Mouse (Mus musculus) kidney, embryonic 16.5 days (tissue): ENCODE measurements at regions not wholly inside any gene's neighbourhood (a gene's known extent, or its start where the extent isn't known, plus 50 kb on each side); places are given as distances from the start of the nearest gene placed in this dataset.

Experiments
- ATAC-seq: fragments of 200-750 bp; cut with Nextera tagmentation; 2 replicates; pipeline ENCODE4 v1.8.0; 2017; ENCODE audit warnings: moderate TSS enrichment; ENCODE audit not compliant: low FRiP score, low TSS enrichment
- H3K27ac ChIP-seq: fragments of 300-500 bp; sonication (generic); 2 replicates; pipeline ENCODE4 v1.5.1; 2014; ENCODE audit warnings: low read length
- H3K27me3 ChIP-seq: fragments of 300-500 bp; sonication (generic); 2 replicates; pipeline ENCODE4 v1.6.1; 2014; ENCODE audit warnings: low read length, control low read depth, mixed read lengths; ENCODE audit not compliant: insufficient read depth
- H3K36me3 ChIP-seq: fragments of 300-500 bp; sonication (generic); 2 replicates; pipeline ENCODE4 v1.6.1; 2014; ENCODE audit warnings: low read length, control low read depth, mixed read lengths; ENCODE audit not compliant: insufficient read depth
- H3K4me1 ChIP-seq: fragments of 300-500 bp; sonication (generic); 2 replicates; pipeline ENCODE4 v1.6.1; 2014; ENCODE audit warnings: low read length, control low read depth, mixed read lengths; ENCODE audit not compliant: insufficient read depth
- H3K4me2 ChIP-seq: fragments of 300-500 bp; sonication (generic); replicated peaks from 2 replicates; pipeline ENCODE4 v1.6.1; 2014; ENCODE audit warnings: low read depth, low read length
- H3K4me3 ChIP-seq: fragments of 300-500 bp; sonication (generic); 2 replicates; pipeline ENCODE4 v1.5.1; 2014; ENCODE audit warnings: mild to moderate bottlenecking, low read length
- H3K9ac ChIP-seq: fragments of 300-500 bp; sonication (generic); replicated peaks from 2 replicates; pipeline ENCODE4 v1.6.1; 2014; ENCODE audit warnings: low read length
- H3K9me3 ChIP-seq: fragments of 300-500 bp; sonication (generic); 2 replicates; pipeline ENCODE4 v1.6.1; 2016; ENCODE audit warnings: low read length, control low read depth
- WGBS: fragments of 180-500 bp; shearing (Covaris S2); extraction: QIAGEN DNeasy Blood & Tissue Kit; methylation state at CpG from one replicate; pipeline ENCODE4 v1.1.7; 2014; 5-methylcytosine and 5-hydroxymethylcytosine counted together

DNA sequence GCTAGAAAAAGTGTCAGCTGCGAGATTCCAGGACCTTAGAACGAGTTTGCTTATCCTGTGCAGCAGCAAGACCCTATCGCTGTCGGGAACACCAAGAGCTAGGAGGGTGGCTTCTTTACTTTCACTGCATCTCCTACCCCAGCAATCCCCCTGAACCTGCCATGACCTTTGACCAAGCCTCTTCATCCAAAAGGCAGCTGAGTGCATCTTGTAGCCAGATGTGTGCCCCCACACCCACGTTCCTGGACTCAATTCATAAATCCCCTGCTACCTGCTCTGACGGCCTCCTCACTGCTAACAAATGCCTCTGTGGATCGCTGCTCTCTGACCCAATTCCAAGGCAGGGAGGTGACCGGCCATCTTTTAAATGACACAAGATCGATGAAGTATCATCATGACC, 107.7 kb upstream of the Rab11fip2 start:
- H3K4me2 ChIP-seq = no peak overlapping the region
- 38% methylated on average over 9 of the region's 9 CpGs for WGBS

DNA sequence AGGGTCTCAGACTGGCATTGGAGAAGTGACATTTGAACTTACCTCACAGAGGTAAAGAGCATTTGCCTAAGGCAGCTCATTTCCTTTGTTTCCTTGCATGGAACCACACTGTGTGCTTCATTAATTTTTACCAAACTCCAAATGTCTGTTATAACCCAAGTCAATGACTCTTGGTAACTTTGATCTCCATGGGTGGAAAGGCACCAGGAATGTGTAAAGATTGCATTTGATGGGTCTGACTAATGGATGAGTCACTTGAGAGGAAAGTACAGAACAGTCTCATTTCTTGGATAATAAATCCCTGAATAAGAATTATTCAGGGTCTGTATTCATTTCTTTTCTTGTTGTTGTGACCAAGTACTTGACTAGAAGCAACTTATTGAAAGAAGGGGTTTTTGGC, 97.3 kb upstream of the Rab11fip2 start:
- H3K36me3 ChIP-seq = no peaks in the 10 kb centered on the region
- H3K9ac ChIP-seq = no peak overlapping the region
- no peaks in the 10 kb centered on the region for H3K27me3 ChIP-seq
- H3K27ac ChIP-seq = no peak overlapping the region; the same call in 1 of the 2 replicates
- peak; percentile 76 for ATAC-seq
- H3K4me3 ChIP-seq = no peak overlapping the region
- H3K4me2 ChIP-seq = no peak overlapping the region
- H3K4me1 ChIP-seq = no peaks in the 10 kb centered on the region
- no peaks in the 10 kb centered on the region for H3K9me3 ChIP-seq

More for the DNA sequence above, 107.7 kb upstream of the Rab11fip2 start:
- Histone ChIP-seq H3K27ac (no peak overlapping the region), H3K9ac (no peak overlapping the region), H3K27me3 (no peaks in the 10 kb centered on the region), H3K4me3 (no peak overlapping the region), H3K4me1 (0 out of 2 replicates have a peak, but pooled peaks cover 3% of the 10 kb centered on the region), H3K36me3 (no peaks in the 10 kb centered on the region), H3K9me3 (no peaks in the 10 kb centered on the region)
- no peak for ATAC-seq

DNA sequence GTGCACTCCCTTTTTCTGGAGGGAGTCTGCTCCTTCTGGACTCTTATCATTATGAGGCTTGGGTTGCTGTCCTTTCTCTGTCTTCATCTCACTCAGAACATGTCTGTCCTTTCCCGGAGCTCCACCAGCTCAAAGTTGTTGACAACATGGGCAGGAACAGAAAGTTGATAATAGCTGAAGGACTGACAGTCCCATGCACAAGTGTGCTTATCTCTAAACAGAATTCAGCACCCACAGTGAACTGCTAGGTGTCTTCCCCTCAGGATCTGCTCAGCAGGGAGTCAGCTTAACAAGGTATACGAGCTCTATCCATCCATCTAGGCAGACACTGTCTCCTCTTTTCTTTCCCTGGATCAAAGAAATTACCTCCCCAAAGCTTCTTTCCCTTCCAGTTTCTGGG, 89.2 kb upstream of the Rab11fip2 start:
- Histone ChIP-seq H3K27ac (no peak overlapping the region), H3K9me3 (no peaks in the 10 kb centered on the region), H3K4me3 (no peak overlapping the region), H3K9ac (no peak overlapping the region), H3K4me2 (no peak overlapping the region), H3K4me1 (peaks cover 17% of the 10 kb centered on the region), H3K36me3 (no peaks in the 10 kb centered on the region), H3K27me3 (no peaks in the 10 kb centered on the region)
- 90% methylated on average over 2 of the region's 2 CpGs for WGBS
- no peak for ATAC-seq

DNA sequence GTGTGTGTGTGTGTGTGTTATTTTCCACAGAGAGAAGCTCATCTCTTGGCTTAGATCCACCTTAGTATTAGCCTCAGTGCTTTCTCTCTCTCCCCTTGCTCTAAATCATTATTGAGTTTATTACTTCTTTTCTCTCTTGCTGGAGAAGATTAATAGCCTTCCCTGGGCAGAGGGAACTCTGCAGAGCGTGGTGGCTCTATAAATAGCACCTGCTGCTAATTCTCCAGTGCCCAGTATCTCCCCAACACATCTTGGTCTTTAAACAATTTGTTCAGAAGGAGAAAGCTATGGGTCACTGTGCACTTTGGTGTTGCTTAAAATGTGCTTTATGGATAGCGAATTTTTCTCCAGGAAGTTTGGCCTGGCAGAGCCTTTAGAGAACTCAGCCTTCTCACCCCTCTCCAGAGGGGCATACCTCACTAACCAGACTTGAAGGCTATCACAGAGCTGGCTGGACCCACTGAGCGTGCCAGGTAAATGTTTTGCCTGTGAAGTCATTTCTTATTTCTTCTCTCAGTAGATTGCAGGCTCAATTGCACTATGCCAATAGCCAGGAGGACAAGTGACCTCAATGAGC, 86.8 kb upstream of the Rab11fip2 start:
- no peak overlapping the region for H3K4me3 ChIP-seq
- peaks cover 17% of the 10 kb centered on the region for H3K4me1 ChIP-seq
- H3K4me2 ChIP-seq = no peak overlapping the region
- H3K27ac ChIP-seq = peak overlapping the region; percentile 82
- no peaks in the 10 kb centered on the region for H3K27me3 ChIP-seq
- peak; percentile 92 for ATAC-seq
- H3K9me3 ChIP-seq = no peaks in the 10 kb centered on the region
- no peak overlapping the region for H3K9ac ChIP-seq
- WGBS = 16% methylated on average over 3 of the region's 3 CpGs
- no peaks in the 10 kb centered on the region for H3K36me3 ChIP-seq

DNA sequence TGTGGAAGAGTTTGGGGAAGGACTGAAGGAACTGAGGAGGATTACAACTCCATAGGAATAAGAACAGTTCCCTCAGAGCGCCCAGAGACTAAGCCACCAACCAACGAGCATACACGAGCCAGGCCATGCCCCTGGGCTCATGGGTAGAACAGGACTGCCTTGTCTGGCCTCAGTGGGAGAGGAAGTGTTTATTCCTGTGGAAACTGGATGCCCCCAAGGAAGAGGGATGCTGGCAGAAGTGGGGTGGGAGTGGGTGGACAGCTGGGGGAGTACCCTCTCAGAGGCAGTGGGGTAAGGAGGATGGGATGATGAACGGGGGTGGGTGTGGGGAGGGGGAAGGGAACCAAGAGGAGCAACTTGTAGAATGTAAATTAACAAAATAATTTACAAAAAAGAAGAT, 86.3 kb upstream of the Rab11fip2 start:
- Histone ChIP-seq H3K4me1 (peaks cover 17% of the 10 kb centered on the region), H3K9me3 (no peaks in the 10 kb centered on the region), H3K36me3 (no peaks in the 10 kb centered on the region), H3K27me3 (no peaks in the 10 kb centered on the region), H3K9ac (no peak overlapping the region), H3K4me2 (no peak overlapping the region), H3K4me3 (no peak overlapping the region), H3K27ac (peak overlapping the region; percentile 57; the same call in 1 of the 2 replicates)
- 37% methylated on average over 4 of the region's 4 CpGs for WGBS
- ATAC-seq = peak; percentile 73

DNA sequence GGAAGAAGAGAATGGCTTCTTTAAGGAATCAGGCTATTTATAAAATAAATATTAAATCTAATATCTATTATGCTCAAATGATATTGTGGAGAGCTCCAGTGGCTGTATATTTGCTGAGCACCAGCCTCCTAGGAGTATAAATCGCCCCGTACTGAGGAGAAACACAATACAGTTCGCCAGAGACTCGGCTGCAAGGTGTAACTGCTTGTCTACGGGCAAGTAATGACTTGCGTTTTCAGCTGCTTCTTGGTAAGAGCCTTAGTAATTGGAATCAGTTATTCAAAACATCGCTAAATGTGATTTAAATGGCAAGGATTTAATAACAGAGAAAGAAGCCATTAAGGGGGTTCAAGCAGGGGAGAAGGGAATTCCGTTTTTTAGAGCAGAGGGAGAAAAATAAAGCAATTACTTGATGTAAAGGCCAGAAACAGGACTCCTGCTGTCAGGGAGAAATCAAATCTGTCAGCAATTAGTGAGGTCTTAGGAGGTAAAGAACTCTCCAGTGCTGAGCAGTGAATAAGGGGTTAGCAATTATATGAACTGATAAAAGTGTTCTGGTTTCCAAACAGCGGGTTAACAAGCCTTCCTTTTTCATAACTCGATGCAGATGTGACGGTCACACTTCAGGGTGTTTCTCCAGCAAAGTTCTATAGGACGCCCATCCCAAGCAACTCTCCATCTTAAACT, 72.3 kb upstream of the Rab11fip2 start:
- Histone ChIP-seq H3K4me3 (no peak overlapping the region), H3K9me3 (no peaks in the 10 kb centered on the region), H3K9ac (no peak overlapping the region), H3K27me3 (no peaks in the 10 kb centered on the region), H3K4me1 (0 out of 2 replicates have a peak, but pooled peaks cover 4% of the 10 kb centered on the region), H3K36me3 (no peaks in the 10 kb centered on the region), H3K4me2 (no peak overlapping the region), H3K27ac (no peak overlapping the region)
- no peak for ATAC-seq
- WGBS = 37% methylated on average over 12 of the region's 12 CpGs

DNA sequence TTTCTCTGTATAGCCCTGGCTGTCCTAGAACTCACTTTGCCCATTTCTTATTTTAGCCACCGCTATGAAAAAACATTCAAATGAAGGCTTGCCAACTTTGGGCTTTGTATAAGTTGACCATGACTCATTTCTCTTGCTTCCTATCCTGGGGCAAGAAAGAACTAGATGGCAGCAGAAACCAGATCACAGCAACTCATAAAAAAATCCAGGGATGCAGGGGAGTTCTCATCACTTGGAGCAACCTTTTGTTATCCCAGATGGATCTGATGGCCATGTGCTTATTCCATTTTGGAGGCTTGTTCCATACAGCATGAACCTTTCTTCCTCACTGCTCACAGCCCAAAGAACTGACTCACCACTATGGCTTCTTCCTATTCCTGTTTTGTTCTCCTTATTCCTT, 52.1 kb upstream of the Rab11fip2 start:
- H3K4me2 ChIP-seq = no peak overlapping the region
- H3K27ac ChIP-seq = no peak overlapping the region
- H3K9me3 ChIP-seq = peaks cover 3% of the 10 kb centered on the region; the same call in 1 of the 2 replicates
- H3K9ac ChIP-seq = no peak overlapping the region
- no peak for ATAC-seq
- H3K4me3 ChIP-seq = no peak overlapping the region
- H3K36me3 ChIP-seq = no peaks in the 10 kb centered on the region
- H3K4me1 ChIP-seq = no peaks in the 10 kb centered on the region
- 90% methylated on average over 1 of the region's 1 CpGs for WGBS
- no peaks in the 10 kb centered on the region for H3K27me3 ChIP-seq
